Mouse (Mus musculus) hindbrain, embryonic 14.5 days (tissue): ENCODE measurements around the gene Sesn2. TPM values are rescaled to one million over a fixed set of nuclear protein-coding genes. Genes with fewer than 3 reads are reported as not detected.
A peak's percentile ranks its signal among the peaks of the same experiment; 100 is the strongest.

Experiments
- ATAC-seq: fragments of 200-750 bp; cut with Nextera tagmentation; 2 replicates; pipeline ENCODE4 v1.8.0; 2017; ENCODE audit warnings: moderate number of reproducible peaks, mild to moderate bottlenecking, moderate TSS enrichment, moderate library complexity; ENCODE audit not compliant: low FRiP score
- DNase-seq: peaks from one replicate; pipeline ENCODE4 v3.0.0-alpha.2; 2015; ENCODE audit warnings: low spot score
- H3K27ac ChIP-seq: fragments of 300-500 bp; sonication (generic); 2 replicates; pipeline ENCODE4 v1.5.1; 2014; ENCODE audit warnings: mild to moderate bottlenecking, moderate library complexity
- H3K27me3 ChIP-seq: fragments of 300-500 bp; sonication (generic); 2 replicates; pipeline ENCODE4 v1.6.1; 2014; ENCODE audit warnings: mild to moderate bottlenecking, low read length, mixed read lengths; ENCODE audit not compliant: control insufficient read depth, insufficient read depth
- H3K36me3 ChIP-seq: fragments of 300-500 bp; sonication (generic); replicated peaks from 2 replicates; pipeline ENCODE4 v1.6.1; 2014; ENCODE audit not compliant: control insufficient read depth, insufficient read depth
- H3K4me1 ChIP-seq: fragments of 300-500 bp; sonication (generic); replicated peaks from 2 replicates; pipeline ENCODE4 v1.6.1; 2014; ENCODE audit warnings: antibody characterized with exemption, low read length, mixed read lengths; ENCODE audit not compliant: control insufficient read depth, insufficient read depth
- H3K4me2 ChIP-seq: fragments of 300-500 bp; sonication (generic); replicated peaks from 2 replicates; pipeline ENCODE4 v1.6.1; 2014; ENCODE audit warnings: mild to moderate bottlenecking, moderate library complexity
- H3K4me3 ChIP-seq: fragments of 300-500 bp; sonication (generic); replicated peaks from 2 replicates; pipeline ENCODE4 v1.5.1; 2014; ENCODE audit warnings: mild to moderate bottlenecking, low read length
- H3K9ac ChIP-seq: fragments of 300-500 bp; sonication (generic); 2 replicates; pipeline ENCODE4 v1.6.1; 2014
- H3K9me3 ChIP-seq: fragments of 300-500 bp; sonication (generic); 2 replicates; pipeline ENCODE4 v1.6.1; 2016; ENCODE audit warnings: low read length; ENCODE audit not compliant: control insufficient read depth
- WGBS: fragments of 180-500 bp; shearing (Covaris S2); extraction: QIAGEN DNeasy Blood & Tissue Kit; methylation state at CpG from one replicate; pipeline ENCODE4 v1.1.7; 2014; 5-methylcytosine and 5-hydroxymethylcytosine counted together
- polyA plus RNA-seq: library from polyadenylated mRNA; unstranded; fragments of >200 nt; fragmentation: Nextera tagmentation; extraction: Ambion mirVana; gene quantifications from 2 replicates; pipeline ENCODE4 v1.2.1, GENCODE M21; 2014

Gene Sesn2
- polyA plus RNA-seq, 1 experiment from 2014 or later, result 7.1 TPM

DNA sequence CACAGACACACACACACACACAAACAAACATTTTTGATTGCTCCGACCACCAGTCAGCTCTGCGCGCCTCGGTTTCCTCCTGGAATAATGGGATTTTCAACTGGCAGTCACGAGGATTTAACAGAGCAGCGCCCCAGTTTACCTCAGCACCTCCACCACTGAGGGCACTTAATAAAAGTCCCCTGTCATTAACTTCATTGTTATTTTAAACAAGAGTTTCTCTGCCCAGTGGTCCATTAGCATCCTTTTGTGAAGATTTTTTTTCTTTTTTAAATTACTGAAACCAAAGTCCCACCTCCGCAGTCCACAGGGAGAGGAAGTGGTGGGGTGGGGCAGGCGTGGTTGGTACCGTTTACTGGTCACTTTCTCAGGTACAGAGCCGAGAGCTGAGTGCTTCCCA, 4.5 kb downstream of the Sesn2 start:
- H3K27me3 ChIP-seq, result no peaks in the 10 kb centered on the region
- no peak overlapping the region for H3K4me2 ChIP-seq
- no peak for ATAC-seq
- 29% methylated on average over 10 of the region's 10 CpGs for WGBS
- no peaks in the 10 kb centered on the region; the same call in 1 of the 2 replicates for H3K36me3 ChIP-seq
- H3K27ac ChIP-seq, result no peak overlapping the region
- H3K9ac ChIP-seq, result no peak overlapping the region
- H3K4me3 ChIP-seq, result no peak overlapping the region
- no peak for DNase-seq
- H3K4me1 ChIP-seq, result peaks cover 5% of the 10 kb centered on the region; the same call in 1 of the 2 replicates
- H3K9me3 ChIP-seq, result no peaks in the 10 kb centered on the region

DNA sequence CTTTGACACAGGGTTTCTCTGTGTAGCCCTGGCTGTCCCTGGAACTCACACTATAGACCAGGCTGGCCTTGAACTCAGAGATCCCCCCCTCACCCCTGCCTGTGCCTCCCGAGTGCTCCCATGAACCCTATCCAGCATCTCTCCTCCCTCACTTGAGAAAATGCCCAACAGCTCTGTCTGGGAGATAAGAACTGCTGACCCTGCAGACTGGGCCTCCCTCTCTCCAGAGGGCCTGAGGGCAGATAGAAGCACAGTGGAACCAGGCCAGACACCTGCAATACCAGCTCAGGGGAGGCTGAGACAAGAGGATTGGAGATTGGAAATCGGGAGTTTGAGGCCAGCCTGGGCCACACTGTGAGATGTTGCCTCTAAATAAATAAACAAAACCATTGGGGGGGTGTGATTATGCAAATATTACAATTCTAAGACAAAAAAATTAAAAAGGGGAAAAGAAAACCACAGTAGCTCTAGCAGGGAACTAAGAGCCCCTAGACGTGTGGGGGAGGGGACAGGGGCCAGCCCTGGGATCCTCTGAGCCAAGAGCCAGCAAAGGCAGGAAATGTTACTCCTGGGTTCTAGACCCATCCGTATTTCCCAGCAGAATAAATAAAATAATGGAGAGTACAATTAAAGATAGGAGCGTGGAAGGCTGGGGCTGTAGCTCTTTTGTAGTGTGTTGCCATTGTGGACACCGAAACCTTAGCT, 5.1 kb downstream of the Sesn2 start:
- no peak overlapping the region for H3K4me3 ChIP-seq
- H3K9me3 ChIP-seq, result no peaks in the 10 kb centered on the region
- no peak overlapping the region for H3K27ac ChIP-seq
- ATAC-seq (no peak), DNase-seq (no peak)
- H3K4me1 ChIP-seq, result peaks cover 5% of the 10 kb centered on the region; the same call in 1 of the 2 replicates
- H3K4me2 ChIP-seq, result no peak overlapping the region
- no peaks in the 10 kb centered on the region; the same call in 1 of the 2 replicates for H3K36me3 ChIP-seq
- no peak overlapping the region for H3K9ac ChIP-seq
- WGBS, result 58% methylated on average over 6 of the region's 6 CpGs
- H3K27me3 ChIP-seq, result no peaks in the 10 kb centered on the region

DNA sequence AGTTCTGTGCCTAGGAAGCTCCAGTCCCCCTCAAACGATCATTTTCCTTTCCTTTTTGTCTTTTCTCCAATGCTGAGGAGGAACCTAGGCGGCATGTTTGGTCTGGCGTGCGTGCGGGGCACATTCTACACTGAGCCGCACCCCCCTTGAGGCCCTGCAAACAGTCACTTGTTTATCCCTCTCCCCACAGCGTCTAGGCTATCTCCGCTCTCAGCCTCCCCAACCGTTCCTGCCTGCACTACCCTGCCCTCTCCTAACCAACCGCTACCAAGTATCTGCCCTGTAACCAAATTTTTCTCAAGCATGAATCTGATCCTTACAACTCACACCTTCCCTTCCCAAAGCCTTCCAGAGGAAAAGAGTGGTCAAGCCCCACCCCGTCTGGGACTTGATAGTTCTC, 7.0 kb downstream of the Sesn2 start:
- H3K36me3 ChIP-seq, result no peaks in the 10 kb centered on the region; the same call in 1 of the 2 replicates
- 88% methylated on average over 11 of the region's 11 CpGs for WGBS
- no peak for ATAC-seq

DNA sequence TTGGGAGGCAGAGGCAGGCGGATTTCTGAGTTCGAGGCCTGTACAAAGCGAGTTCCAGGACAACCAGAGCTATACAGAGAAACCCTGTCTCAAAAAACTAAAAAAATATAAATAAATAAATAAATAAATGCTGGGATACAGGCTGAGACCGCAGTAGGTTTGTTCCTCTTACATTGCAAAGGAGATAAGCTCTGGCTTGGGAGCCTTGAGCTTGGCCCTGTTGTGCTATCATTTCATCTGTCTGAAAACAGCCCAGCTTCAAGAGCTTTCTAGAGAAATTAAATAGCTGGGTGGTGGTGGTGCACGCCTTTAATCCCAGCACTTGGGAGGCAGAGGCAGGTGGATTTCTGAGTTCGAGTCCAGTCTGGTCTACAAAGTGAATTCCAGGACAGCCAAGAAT, 8.7 kb downstream of the Sesn2 start:
- DNase-seq (no peak), ATAC-seq (no peak)
- 97% methylated on average over 6 of the region's 6 CpGs for WGBS
- no peaks in the 10 kb centered on the region for H3K9me3 ChIP-seq
- H3K27ac ChIP-seq, result no peak overlapping the region
- no peak overlapping the region for H3K4me3 ChIP-seq
- no peaks in the 10 kb centered on the region for H3K4me1 ChIP-seq
- peaks cover 14% of the 10 kb centered on the region; the same call in 1 of the 2 replicates for H3K36me3 ChIP-seq
- no peaks in the 10 kb centered on the region for H3K27me3 ChIP-seq
- H3K4me2 ChIP-seq, result no peak overlapping the region
- H3K9ac ChIP-seq, result no peak overlapping the region

More for the DNA sequence above, 7.0 kb downstream of the Sesn2 start:
- H3K27ac ChIP-seq, result no peak overlapping the region
- H3K27me3 ChIP-seq, result no peaks in the 10 kb centered on the region
- H3K4me3 ChIP-seq, result no peak overlapping the region
- no peaks in the 10 kb centered on the region for H3K9me3 ChIP-seq
- no peak for DNase-seq
- H3K4me2 ChIP-seq, result no peak overlapping the region
- no peaks in the 10 kb centered on the region for H3K4me1 ChIP-seq
- no peak overlapping the region for H3K9ac ChIP-seq

DNA sequence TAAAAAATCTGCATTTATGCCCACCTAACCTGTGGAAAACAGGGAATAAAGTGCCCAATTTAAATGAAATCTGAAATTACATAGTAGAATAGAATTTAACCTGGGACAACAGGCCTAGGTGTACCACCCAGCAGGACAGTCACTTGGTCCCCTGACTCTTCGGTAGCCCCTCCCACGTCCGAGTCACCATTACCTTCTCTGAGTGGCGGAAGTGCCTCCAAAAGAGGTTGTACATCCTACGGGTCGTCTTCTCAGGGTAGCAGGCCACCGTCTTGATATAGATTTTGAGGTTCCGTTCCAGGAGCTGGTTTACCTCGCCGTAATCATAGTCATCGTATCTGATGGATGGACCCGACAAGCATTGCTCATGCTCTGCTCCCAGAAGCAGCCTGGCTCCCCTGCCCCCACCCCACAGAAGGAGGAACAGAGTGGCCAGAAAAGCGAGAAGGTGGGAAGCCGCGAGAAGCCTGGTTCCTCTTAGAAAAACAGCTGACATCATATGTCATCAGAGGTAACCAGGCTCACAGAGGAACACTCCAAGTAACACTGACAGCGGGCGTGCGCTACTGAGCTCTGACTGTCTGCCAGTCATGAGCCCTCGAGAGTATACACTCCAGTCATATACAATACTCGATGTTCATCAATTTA, 15.9 kb downstream of the Sesn2 start:
- no peak for DNase-seq
- no peak overlapping the region for H3K4me2 ChIP-seq
- WGBS, result 91% methylated on average over 20 of the region's 20 CpGs
- no peak overlapping the region for H3K9ac ChIP-seq
- no peak overlapping the region for H3K27ac ChIP-seq
- H3K4me3 ChIP-seq, result no peak overlapping the region
- no peaks in the 10 kb centered on the region for H3K9me3 ChIP-seq
- ATAC-seq, result no peak
- no peaks in the 10 kb centered on the region; the same call in 1 of the 2 replicates for H3K4me1 ChIP-seq
- no peaks in the 10 kb centered on the region for H3K27me3 ChIP-seq
- H3K36me3 ChIP-seq, result peaks cover 15% of the 10 kb centered on the region

DNA sequence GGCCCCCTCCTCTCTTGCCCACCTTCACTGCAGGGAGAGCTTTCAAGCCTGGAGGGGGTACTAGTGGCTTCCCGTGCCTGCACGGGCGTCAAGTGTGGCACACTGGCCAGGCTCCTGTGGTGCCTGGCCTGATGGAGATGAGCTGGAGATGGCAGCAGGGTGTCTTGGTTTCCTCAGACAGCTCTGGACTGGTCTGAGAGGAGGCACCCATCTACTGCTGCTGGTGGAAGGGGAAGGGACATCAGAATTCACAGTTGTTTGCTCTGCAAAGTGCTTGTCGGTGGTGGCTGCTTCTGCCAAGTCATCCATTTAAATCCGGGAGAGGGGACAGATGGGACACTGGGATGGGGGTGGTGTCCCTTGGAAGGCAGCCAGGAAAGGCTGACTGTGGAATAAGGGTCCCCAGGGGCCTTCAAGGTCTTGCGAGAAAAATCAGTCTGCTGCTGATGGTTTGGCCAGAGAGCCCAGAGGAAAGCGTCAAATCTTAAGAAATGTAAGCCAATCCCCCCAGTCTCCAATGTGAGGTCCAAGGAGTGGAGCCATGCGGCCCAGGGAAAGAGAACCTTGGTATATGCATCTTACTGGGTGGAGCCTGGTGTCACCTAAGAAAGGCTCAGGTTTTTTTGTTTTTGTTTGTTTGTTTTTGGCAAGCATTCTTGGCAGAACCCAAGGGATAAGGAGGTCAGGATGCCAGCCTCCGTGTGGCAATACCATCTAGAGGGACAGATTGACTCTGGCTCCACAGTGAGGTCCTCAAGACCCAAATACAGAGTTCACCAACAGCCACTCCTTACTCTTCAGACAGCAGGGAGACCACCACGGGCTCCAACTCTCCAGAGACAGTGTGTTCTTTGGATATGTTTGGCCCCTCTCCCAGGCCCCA, 17.9 kb downstream of the Sesn2 start:
- H3K27ac ChIP-seq, result no peak overlapping the region
- ATAC-seq, result no peak
- peak; percentile 46 for DNase-seq
- no peak overlapping the region for H3K4me2 ChIP-seq
- H3K4me1 ChIP-seq, result no peaks in the 10 kb centered on the region; the same call in 1 of the 2 replicates
- H3K27me3 ChIP-seq, result no peaks in the 10 kb centered on the region
- H3K9ac ChIP-seq, result no peak overlapping the region
- H3K4me3 ChIP-seq, result no peak overlapping the region
- H3K9me3 ChIP-seq, result no peaks in the 10 kb centered on the region
- H3K36me3 ChIP-seq, result peaks cover 9% of the 10 kb centered on the region
- 55% methylated on average over 10 of the region's 10 CpGs for WGBS

DNA sequence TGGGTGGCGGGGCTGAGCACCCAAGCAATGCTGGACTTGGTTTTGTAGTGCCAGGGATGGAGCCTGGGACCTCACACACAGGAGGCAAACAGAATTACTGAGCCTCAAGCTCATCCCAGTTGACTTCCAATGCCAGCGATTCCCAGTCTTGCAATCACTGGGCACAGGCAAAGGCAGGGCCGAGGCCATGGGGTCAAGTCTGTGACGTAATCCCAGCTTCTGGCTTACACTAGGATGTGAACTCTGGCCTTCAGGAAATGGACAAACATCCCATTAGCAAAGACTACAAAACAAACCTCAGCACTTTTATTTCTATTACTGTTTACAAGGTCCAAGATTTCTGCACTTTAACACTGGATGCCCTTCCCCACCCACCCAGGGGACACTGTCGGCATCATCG, 18.6 kb downstream of the Sesn2 start:
- WGBS, result 86% methylated on average over 6 of the region's 6 CpGs
- Histone ChIP-seq H3K4me2 (no peak overlapping the region), H3K27ac (no peak overlapping the region), H3K4me3 (no peak overlapping the region), H3K36me3 (peaks cover 2% of the 10 kb centered on the region), H3K4me1 (no peaks in the 10 kb centered on the region; the same call in 1 of the 2 replicates), H3K9me3 (no peaks in the 10 kb centered on the region), H3K27me3 (no peaks in the 10 kb centered on the region), H3K9ac (no peak overlapping the region)
- ATAC-seq (no peak), DNase-seq (no peak)

DNA sequence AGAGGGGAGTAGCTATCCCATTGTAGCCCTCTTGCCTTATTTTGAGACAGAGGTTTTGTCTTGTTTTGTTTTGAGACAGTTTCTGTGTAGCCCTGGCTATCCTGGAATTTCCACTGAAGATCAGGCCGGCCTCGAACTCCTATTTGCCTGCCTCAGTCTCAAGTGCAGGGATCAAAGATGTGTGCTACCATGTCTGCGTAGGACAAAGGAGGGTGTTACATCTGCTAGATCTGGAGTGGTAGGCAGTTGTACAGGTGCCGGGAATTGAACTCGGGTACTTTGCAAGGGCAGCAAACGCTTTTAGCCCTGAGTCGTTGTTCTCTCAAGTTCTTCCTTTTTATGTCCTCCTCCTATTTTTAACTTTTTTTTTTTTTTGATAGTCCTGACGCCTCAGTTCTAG, 19.2 kb downstream of the Sesn2 start:
- Histone ChIP-seq H3K9me3 (no peaks in the 10 kb centered on the region), H3K27me3 (no peaks in the 10 kb centered on the region), H3K4me3 (no peak overlapping the region), H3K9ac (no peak overlapping the region), H3K27ac (no peak overlapping the region), H3K4me1 (no peaks in the 10 kb centered on the region; the same call in 1 of the 2 replicates), H3K4me2 (no peak overlapping the region), H3K36me3 (no peaks in the 10 kb centered on the region; the same call in 1 of the 2 replicates)
- ATAC-seq, result no peak
- no peak for DNase-seq
- 93% methylated on average over 8 of the region's 8 CpGs for WGBS
